Mouse (Mus musculus) hindlimb bud, embryonic 11.5 days (tissue): ENCODE measurements around the gene Bola3.

Experiments used
- DNase-seq: peaks from one replicate; pipeline ENCODE4 v3.0.0-alpha.2; 2012; ENCODE audit warnings: low read depth, low spot score; ENCODE audit errors: extremely low spot score

The Bola3 gene

DNA sequence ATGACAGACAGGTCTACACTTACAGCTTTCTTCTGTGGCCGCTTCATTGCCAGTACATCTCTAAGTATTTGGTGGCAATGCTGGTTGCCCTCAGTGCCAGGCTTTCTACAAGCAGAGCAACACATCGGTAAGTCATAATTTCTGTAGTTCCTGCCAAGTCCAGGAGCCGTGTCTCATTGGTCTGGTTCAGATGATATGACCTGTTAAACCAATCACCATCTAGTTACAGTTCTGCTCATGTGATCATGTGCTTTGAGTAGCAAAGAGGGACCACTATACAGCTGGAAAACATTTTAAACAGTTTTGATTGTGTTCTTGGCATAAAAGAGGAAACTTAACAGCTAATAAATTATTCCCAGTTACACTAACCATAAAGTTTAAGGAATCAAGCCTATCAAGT is 1.0 kb upstream of the Bola3 start:
- DNase-seq, result no peak

DNA sequence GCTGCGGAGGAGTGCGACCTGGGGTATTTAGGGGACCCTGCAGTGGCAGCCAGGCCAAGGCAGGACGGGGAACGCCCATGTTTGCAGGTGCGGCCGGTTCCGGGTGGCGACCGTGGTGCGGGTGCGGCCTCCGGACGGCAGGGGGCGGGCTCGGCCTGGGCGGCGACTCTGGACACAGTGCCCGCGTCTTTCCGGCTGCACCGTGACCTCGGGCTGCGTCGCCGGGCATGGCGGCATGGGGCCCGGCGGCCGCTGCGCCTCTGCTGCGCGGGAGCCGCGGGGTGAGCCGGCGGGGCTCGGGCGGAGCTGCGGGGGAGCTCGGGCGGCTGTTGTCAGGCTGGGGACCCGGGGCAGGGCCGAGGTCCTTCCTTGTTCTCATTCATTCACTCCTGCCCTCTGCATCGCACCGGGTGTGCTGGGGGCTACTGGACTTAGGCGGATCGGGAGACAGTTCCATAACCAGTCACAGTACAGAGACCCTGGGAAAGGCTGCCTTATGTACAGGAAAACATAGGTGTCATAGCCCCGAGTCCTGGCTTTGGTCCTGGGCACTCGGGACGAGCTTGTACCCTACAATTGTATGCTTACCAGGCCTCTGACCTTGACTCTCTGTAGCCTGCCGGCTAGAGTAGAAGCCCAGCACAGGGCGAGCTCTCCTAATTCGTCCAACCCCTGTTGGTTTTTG is 469 bp downstream of the Bola3 start:
- DNase-seq, result no peak

- DNase-seq, result no peak
These were observed 1.2 kb downstream of the Bola3 start for GRCm38 (mm10) chr6:83350172-83350571.

GRCm38 (mm10) chr6:83350851-83351405 is 2.0 kb downstream of the Bola3 start:
- no peak for DNase-seq

GRCm38 (mm10) chr6:83351490-83352160 is 2.7 kb downstream of the Bola3 start:
- no peak for DNase-seq

- no peak for DNase-seq
These were observed 3.9 kb downstream of the Bola3 start for GRCm38 (mm10) chr6:83352666-83353410.

DNA sequence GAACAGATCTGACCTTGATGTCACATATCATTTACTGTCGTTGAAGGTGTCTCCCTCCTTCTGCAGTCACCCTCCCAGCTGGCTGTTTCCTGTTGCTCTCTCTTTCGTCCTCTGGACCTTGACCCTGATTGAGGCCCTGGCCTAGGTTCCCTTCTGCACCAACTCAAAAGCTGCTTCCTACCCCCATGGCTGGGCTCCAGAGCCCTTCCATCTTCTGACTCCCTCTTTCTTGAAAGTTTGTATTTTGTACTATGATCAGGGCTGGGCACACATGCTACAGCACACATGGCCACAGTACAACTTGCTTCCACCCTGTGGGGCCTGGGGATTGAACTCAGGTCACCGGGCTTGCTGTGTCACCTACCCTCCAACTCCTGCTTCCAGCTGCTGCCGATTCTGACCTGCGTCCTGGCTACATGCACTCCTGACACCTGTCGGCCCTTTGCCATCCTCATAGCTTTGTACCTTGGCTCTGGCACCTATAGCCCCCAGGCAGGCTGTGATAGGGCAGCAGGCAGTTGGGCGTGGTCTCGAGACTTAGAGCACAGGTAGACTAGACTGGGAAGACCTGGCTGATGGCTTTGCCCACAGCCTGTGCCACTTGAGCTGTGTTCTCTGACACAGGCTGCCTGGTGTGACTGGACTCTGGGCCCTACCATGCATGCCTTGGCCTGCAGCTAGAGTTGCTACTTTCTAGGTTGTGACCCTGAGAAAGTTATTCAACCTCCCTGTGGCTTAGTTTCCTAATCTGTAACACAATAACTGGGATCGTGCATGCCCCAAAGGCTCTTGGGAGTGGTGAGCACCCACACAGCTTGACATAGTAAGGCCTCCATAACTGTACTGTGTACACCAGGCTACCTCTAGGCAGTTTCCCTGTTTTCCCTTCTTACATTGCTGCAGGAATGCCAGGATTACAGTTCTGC is 6.2 kb downstream of the Bola3 start:
- DNase-seq, result no peak

- peak; percentile 37 for DNase-seq
These were observed 7.7 kb downstream of the Bola3 start for GRCm38 (mm10) chr6:83356569-83357138.

GRCm38 (mm10) chr6:83357436-83357835 is 8.5 kb downstream of the Bola3 start:
- DNase-seq, result no peak

- no peak for DNase-seq
These were observed 12.7 kb downstream of the Bola3 start for GRCm38 (mm10) chr6:83361523-83362248.

GRCm38 (mm10) chr6:83363075-83363474 is 14.1 kb downstream of the Bola3 start:
- DNase-seq, result no peak

GRCm38 (mm10) chr6:83370316-83370965 is 21.5 kb downstream of the Bola3 start:
- DNase-seq, result no peak

DNA sequence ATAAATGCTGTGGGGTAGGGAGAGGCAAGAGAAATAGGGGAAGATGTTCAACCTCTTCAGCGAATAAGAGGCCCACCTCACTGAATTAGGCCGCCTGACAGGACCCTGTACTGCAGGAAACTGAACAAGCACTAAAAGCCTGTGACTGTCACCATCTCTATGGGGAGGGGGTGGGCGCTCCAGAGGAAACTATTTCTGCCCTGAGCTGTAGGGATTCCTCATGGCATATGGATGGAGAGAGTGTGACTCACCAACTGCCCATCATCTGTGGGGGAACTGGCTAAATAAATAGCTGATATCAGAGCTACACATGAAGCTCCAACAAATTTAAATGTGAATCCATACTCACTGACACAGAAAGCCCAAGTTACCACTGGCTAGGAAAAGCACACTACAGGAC is 22.4 kb downstream of the Bola3 start:
- DNase-seq, result no peak

GRCm38 (mm10) chr6:83373704-83374300 is 24.9 kb downstream of the Bola3 start:
- DNase-seq, result no peak

GRCm38 (mm10) chr6:83381510-83382491 is 32.9 kb downstream of the Bola3 start:
- no peak for DNase-seq

DNA sequence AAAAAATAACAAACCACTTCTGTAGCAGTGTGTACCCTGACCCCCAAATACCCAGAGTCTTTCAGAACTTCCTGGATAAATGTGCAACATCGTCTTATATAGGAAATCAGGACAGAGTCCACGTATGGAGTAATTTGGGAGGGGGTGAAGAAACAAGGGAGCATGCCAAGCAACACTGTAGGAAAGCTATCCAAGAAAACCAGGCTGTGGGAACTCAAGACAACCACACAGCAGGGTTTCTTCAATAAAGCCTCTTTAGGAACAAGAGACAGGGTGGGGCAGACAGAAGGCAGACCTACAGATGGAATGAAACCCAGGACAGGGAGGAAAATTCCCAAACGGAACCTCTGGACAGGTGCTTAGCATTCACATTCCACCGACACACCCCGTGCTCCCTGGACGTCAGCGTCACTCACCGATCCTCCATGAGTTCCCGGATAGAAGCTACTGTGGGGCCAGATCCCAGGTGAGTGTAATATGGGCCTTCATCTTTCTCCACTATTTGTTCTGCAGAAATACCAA is 36.7 kb downstream of the Bola3 start:
- DNase-seq, result no peak

DNA sequence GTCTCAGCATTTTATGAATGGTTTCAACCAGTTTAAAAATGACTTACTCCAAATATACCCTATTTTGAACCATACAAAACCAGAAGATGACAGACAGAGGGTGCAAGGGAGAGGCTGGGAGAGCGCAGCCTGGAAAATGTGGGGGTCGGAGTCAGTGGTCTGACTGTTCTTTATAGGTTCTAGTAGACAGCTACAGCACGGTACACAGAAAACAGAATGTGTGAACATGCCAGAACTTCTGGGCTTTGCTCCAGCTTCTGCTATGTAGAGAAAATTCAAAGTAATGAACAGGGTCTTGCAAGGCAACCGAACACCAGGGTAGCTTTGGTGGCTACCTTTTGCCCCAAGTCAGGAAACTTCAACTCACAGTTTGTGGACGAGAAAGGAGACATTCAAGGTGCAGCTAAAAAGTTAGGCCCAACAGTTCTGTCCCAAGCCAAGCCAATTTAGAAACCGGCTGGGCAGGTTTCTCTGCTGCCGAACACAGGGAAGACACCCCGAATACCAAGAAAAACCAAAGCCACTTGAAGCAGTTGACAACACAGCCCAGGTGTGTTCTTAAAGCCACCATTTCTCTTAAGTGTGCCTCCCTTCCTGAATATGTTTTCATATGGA is 43.3 kb downstream of the Bola3 start:
- DNase-seq, result no peak
